Mouse (Mus musculus) neural tube, embryonic 15.5 days (tissue): ENCODE results near the gene Casc3. TPM values are rescaled to one million over a fixed set of nuclear protein-coding genes. Genes with fewer than 3 reads are reported as not detected.

Experiments
- ATAC-seq: fragments of 200-750 bp; cut with Nextera tagmentation; 2 replicates; pipeline ENCODE4 v1.8.0; 2017; ENCODE audit warnings: mild to moderate bottlenecking, moderate TSS enrichment, moderate library complexity; ENCODE audit not compliant: low FRiP score
- H3K27ac ChIP-seq: fragments of 300-500 bp; sonication (generic); replicated peaks from 2 replicates; pipeline ENCODE4 v1.5.1; 2015; ENCODE audit warnings: mild to moderate bottlenecking, inconsistent platforms
- H3K27me3 ChIP-seq: fragments of 300-500 bp; sonication (generic); replicated peaks from 2 replicates; pipeline ENCODE4 v1.6.1; 2015; ENCODE audit warnings: inconsistent platforms
- H3K36me3 ChIP-seq: fragments of 300-500 bp; sonication (generic); 2 replicates; pipeline ENCODE4 v1.6.1; 2015; ENCODE audit warnings: inconsistent platforms
- H3K4me1 ChIP-seq: fragments of 300-500 bp; sonication (generic); 2 replicates; pipeline ENCODE4 v1.6.1; 2015; ENCODE audit warnings: inconsistent platforms
- H3K4me2 ChIP-seq: fragments of 300-500 bp; sonication (generic); 2 replicates; pipeline ENCODE4 v1.6.1; 2015; ENCODE audit warnings: inconsistent platforms, mild to moderate bottlenecking, moderate library complexity
- H3K4me3 ChIP-seq: fragments of 300-500 bp; sonication (generic); replicated peaks from 2 replicates; pipeline ENCODE4 v1.5.1; 2015; ENCODE audit warnings: mild to moderate bottlenecking, inconsistent platforms
- H3K9ac ChIP-seq: fragments of 300-500 bp; sonication (generic); replicated peaks from 2 replicates; pipeline ENCODE4 v1.6.1; 2015; ENCODE audit warnings: mild to moderate bottlenecking, inconsistent platforms
- H3K9me3 ChIP-seq: fragments of 300-500 bp; sonication (generic); replicated peaks from 2 replicates; pipeline ENCODE4 v1.6.1; 2016; ENCODE audit warnings: inconsistent platforms
- WGBS: fragments of 180-500 bp; shearing (Covaris S2); methylation state at CpG from one replicate; pipeline ENCODE4 v1.1.7; 2015; ENCODE audit warnings: mixed read lengths; 5-methylcytosine and 5-hydroxymethylcytosine counted together
- polyA plus RNA-seq: library from polyadenylated mRNA; unstranded; fragments of >200 nt; fragmentation: Nextera tagmentation; extraction: Ambion mirVana; gene quantifications from 2 replicates; pipeline ENCODE4 v1.2.1, GENCODE M21; 2015

The Casc3 gene
- polyA plus RNA-seq, 1 experiment from 2014 or later = 46.8 TPM

GRCm38 (mm10) chr11:98767276-98767675, 37.4 kb upstream of the Casc3 start:
- no peak overlapping the region for H3K9ac ChIP-seq
- no peak for ATAC-seq
- no peak overlapping the region for H3K4me3 ChIP-seq
- H3K36me3 ChIP-seq = peaks cover 56% of the 10 kb centered on the region
- H3K4me2 ChIP-seq = 0 out of 2 replicates have a peak overlapping the region, but pooled peaks have one; percentile 7
- WGBS = 16% methylated on average over 9 of the region's 9 CpGs
- peak overlapping the region; percentile 82; the same call in 1 of the 2 replicates for H3K27ac ChIP-seq
- H3K9me3 ChIP-seq = no peaks in the 10 kb centered on the region
- H3K4me1 ChIP-seq = peaks cover 48% of the 10 kb centered on the region
- H3K27me3 ChIP-seq = no peaks in the 10 kb centered on the region

- peaks cover 52% of the 10 kb centered on the region for H3K4me1 ChIP-seq
- H3K4me2 ChIP-seq = peak overlapping the region; percentile 41
- no peaks in the 10 kb centered on the region for H3K27me3 ChIP-seq
- H3K36me3 ChIP-seq = peaks cover 53% of the 10 kb centered on the region
- no peaks in the 10 kb centered on the region for H3K9me3 ChIP-seq
- no peak overlapping the region for H3K9ac ChIP-seq
- no peak for ATAC-seq
- peak overlapping the region; percentile 82 for H3K27ac ChIP-seq
- peak overlapping the region; percentile 9; the same call in 1 of the 2 replicates for H3K4me3 ChIP-seq
- WGBS = 11% methylated on average over 4 of the region's 4 CpGs
Measured at GRCm38 (mm10) chr11:98767713-98768112, 37.0 kb upstream of the Casc3 start.

GRCm38 (mm10) chr11:98768127-98769006, 36.3 kb upstream of the Casc3 start:
- 23% methylated on average over 39 of the region's 39 CpGs for WGBS
- ATAC-seq = no peak
- Histone ChIP-seq H3K27me3 (no peaks in the 10 kb centered on the region), H3K27ac (peak overlapping the region; percentile 82), H3K9me3 (no peaks in the 10 kb centered on the region), H3K4me3 (peak overlapping the region; percentile 9; the same call in 1 of the 2 replicates), H3K9ac (no peak overlapping the region; the same call in 1 of the 2 replicates), H3K4me2 (peak overlapping the region; percentile 41), H3K4me1 (peaks cover 59% of the 10 kb centered on the region), H3K36me3 (peaks cover 47% of the 10 kb centered on the region)

GRCm38 (mm10) chr11:98769007-98769954, 35.4 kb upstream of the Casc3 start:
- H3K27ac ChIP-seq = peak overlapping the region; percentile 82
- H3K4me3 ChIP-seq = no peak overlapping the region
- WGBS = 90% methylated on average over 25 of the region's 25 CpGs
- no peaks in the 10 kb centered on the region for H3K27me3 ChIP-seq
- no peak overlapping the region for H3K9ac ChIP-seq
- H3K9me3 ChIP-seq = no peaks in the 10 kb centered on the region
- no peak for ATAC-seq
- peaks cover 38% of the 10 kb centered on the region for H3K36me3 ChIP-seq
- peaks cover 68% of the 10 kb centered on the region for H3K4me1 ChIP-seq
- H3K4me2 ChIP-seq = no peak overlapping the region

GRCm38 (mm10) chr11:98770096-98770975, 34.4 kb upstream of the Casc3 start:
- no peak overlapping the region for H3K27ac ChIP-seq
- H3K9me3 ChIP-seq = no peaks in the 10 kb centered on the region
- no peaks in the 10 kb centered on the region for H3K27me3 ChIP-seq
- no peak for ATAC-seq
- peaks cover 74% of the 10 kb centered on the region for H3K4me1 ChIP-seq
- H3K9ac ChIP-seq = no peak overlapping the region
- no peak overlapping the region for H3K4me3 ChIP-seq
- H3K36me3 ChIP-seq = peaks cover 29% of the 10 kb centered on the region
- no peak overlapping the region for H3K4me2 ChIP-seq
- WGBS = 92% methylated on average over 26 of the region's 26 CpGs

- Histone ChIP-seq H3K4me3 (no peak overlapping the region), H3K36me3 (peaks cover 29% of the 10 kb centered on the region), H3K4me1 (peaks cover 74% of the 10 kb centered on the region), H3K27ac (no peak overlapping the region), H3K9me3 (no peaks in the 10 kb centered on the region), H3K4me2 (no peak overlapping the region), H3K9ac (no peak overlapping the region), H3K27me3 (no peaks in the 10 kb centered on the region)
- 95% methylated on average over 18 of the region's 18 CpGs for WGBS
- ATAC-seq = no peak
Measured at GRCm38 (mm10) chr11:98771131-98771530, 33.6 kb upstream of the Casc3 start.

- ATAC-seq = no peak
- no peaks in the 10 kb centered on the region for H3K27me3 ChIP-seq
- no peak overlapping the region for H3K4me2 ChIP-seq
- H3K27ac ChIP-seq = no peak overlapping the region
- peaks cover 74% of the 10 kb centered on the region for H3K4me1 ChIP-seq
- 91% methylated on average over 11 of the region's 11 CpGs for WGBS
- H3K36me3 ChIP-seq = peaks cover 29% of the 10 kb centered on the region
- H3K4me3 ChIP-seq = no peak overlapping the region
- no peaks in the 10 kb centered on the region for H3K9me3 ChIP-seq
- H3K9ac ChIP-seq = no peak overlapping the region
Measured at GRCm38 (mm10) chr11:98771844-98772525, 32.7 kb upstream of the Casc3 start.

- H3K4me1 ChIP-seq = peaks cover 71% of the 10 kb centered on the region
- WGBS = 76% methylated on average over 8 of the region's 8 CpGs
- H3K36me3 ChIP-seq = peaks cover 29% of the 10 kb centered on the region
- no peak overlapping the region for H3K9ac ChIP-seq
- H3K9me3 ChIP-seq = no peaks in the 10 kb centered on the region
- peak overlapping the region; percentile 96 for H3K4me2 ChIP-seq
- ATAC-seq = no peak
- H3K27ac ChIP-seq = no peak overlapping the region
- no peaks in the 10 kb centered on the region for H3K27me3 ChIP-seq
- H3K4me3 ChIP-seq = no peak overlapping the region
Measured at GRCm38 (mm10) chr11:98772667-98773171, 32.0 kb upstream of the Casc3 start.

- Histone ChIP-seq H3K9me3 (no peaks in the 10 kb centered on the region), H3K27ac (peak overlapping the region; percentile 76; the same call in 1 of the 2 replicates), H3K4me3 (peak overlapping the region; percentile 47), H3K9ac (peak overlapping the region; percentile 61), H3K4me2 (peak overlapping the region; percentile 96), H3K4me1 (peaks cover 60% of the 10 kb centered on the region), H3K36me3 (peaks cover 24% of the 10 kb centered on the region), H3K27me3 (no peaks in the 10 kb centered on the region)
- ATAC-seq = peak; percentile 54
- under 1% methylated on average over 37 of the region's 37 CpGs for WGBS
Measured at GRCm38 (mm10) chr11:98773635-98774295, 30.9 kb upstream of the Casc3 start.
